Mouse (Mus musculus) forebrain, embryonic 13.5 days (tissue): ENCODE measurements at regions not wholly inside any gene's neighbourhood (a gene's known extent, or its start where the extent isn't known, plus 50 kb on each side); places are given as distances from the start of the nearest gene placed in this dataset.

Experiments used
- ATAC-seq: fragments of 200-750 bp; cut with Nextera tagmentation; 2 replicates; pipeline ENCODE4 v1.8.0; 2017
- H3K27ac ChIP-seq: fragments of 300-500 bp; sonication (generic); 2 replicates; pipeline ENCODE4 v1.5.1; 2015; ENCODE audit warnings: inconsistent platforms, mild to moderate bottlenecking, moderate library complexity
- H3K27me3 ChIP-seq: fragments of 300-500 bp; sonication (generic); 2 replicates; pipeline ENCODE4 v1.6.1; 2015; ENCODE audit warnings: mild to moderate bottlenecking, inconsistent platforms
- H3K36me3 ChIP-seq: fragments of 300-500 bp; sonication (generic); 2 replicates; pipeline ENCODE4 v1.6.1; 2015; ENCODE audit warnings: mild to moderate bottlenecking, inconsistent platforms; ENCODE audit not compliant: poor library complexity, severe bottlenecking
- H3K4me1 ChIP-seq: fragments of 300-500 bp; sonication (generic); 2 replicates; pipeline ENCODE4 v1.6.1; 2015; ENCODE audit warnings: inconsistent platforms
- H3K4me2 ChIP-seq: fragments of 300-500 bp; sonication (generic); 2 replicates; pipeline ENCODE4 v1.6.1; 2015; ENCODE audit warnings: inconsistent platforms, mild to moderate bottlenecking, moderate library complexity
- H3K4me3 ChIP-seq: fragments of 300-500 bp; sonication (generic); 2 replicates; pipeline ENCODE4 v1.5.1; 2015; ENCODE audit warnings: mild to moderate bottlenecking, inconsistent platforms
- H3K9ac ChIP-seq: fragments of 300-500 bp; sonication (generic); 2 replicates; pipeline ENCODE4 v1.6.1; 2015; ENCODE audit warnings: mild to moderate bottlenecking, inconsistent platforms
- H3K9me3 ChIP-seq: fragments of 300-500 bp; sonication (generic); replicated peaks from 2 replicates; pipeline ENCODE4 v1.6.1; 2016; ENCODE audit warnings: inconsistent platforms
- WGBS: fragments of 180-500 bp; shearing (Covaris S2); methylation state at CpG from one replicate; pipeline ENCODE4 v1.1.7; 2015; 5-methylcytosine and 5-hydroxymethylcytosine counted together

GRCm38 (mm10) chr7:136457171-136457570, 437.2 kb upstream of the Mgmt start:
- H3K27ac ChIP-seq, result no peak overlapping the region
- peaks cover 4% of the 10 kb centered on the region; the same call in 1 of the 2 replicates for H3K27me3 ChIP-seq
- ATAC-seq, result no peak
- no peaks in the 10 kb centered on the region for H3K9me3 ChIP-seq
- no peak overlapping the region for H3K9ac ChIP-seq
- 64% methylated on average over 7 of the region's 7 CpGs for WGBS
- H3K4me1 ChIP-seq, result no peaks in the 10 kb centered on the region
- no peaks in the 10 kb centered on the region for H3K36me3 ChIP-seq
- no peak overlapping the region for H3K4me2 ChIP-seq
- H3K4me3 ChIP-seq, result no peak overlapping the region

GRCm38 (mm10) chr7:136457867-136458448, 436.5 kb upstream of the Mgmt start:
- no peak overlapping the region for H3K9ac ChIP-seq
- peaks cover 4% of the 10 kb centered on the region; the same call in 1 of the 2 replicates for H3K27me3 ChIP-seq
- H3K9me3 ChIP-seq, result no peaks in the 10 kb centered on the region
- H3K36me3 ChIP-seq, result no peaks in the 10 kb centered on the region
- WGBS, result 94% methylated on average over 10 of the region's 10 CpGs
- no peak overlapping the region for H3K4me3 ChIP-seq
- H3K4me1 ChIP-seq, result no peaks in the 10 kb centered on the region
- H3K27ac ChIP-seq, result no peak overlapping the region
- H3K4me2 ChIP-seq, result no peak overlapping the region
- ATAC-seq, result no peak

DNA sequence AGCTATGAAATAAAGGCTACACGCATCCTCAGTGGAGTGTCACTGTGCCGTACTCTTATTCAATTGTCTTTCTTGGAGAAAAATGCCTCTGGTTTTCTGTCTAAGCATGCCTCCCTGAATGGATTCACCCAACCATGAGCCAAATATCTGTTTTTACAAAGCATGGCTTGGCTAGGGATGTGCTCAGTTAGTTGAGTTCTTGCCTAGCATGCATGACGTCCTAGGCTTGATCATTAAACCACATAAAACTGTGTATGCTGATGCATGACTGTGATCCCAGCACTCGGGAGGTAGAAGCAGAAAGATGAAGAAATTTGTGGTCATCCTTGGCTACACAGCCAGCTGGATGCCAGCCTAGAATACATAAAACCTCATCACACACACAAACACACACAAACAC, 417.3 kb upstream of the Mgmt start:
- Histone ChIP-seq H3K4me2 (no peak overlapping the region), H3K9me3 (no peaks in the 10 kb centered on the region), H3K4me3 (no peak overlapping the region), H3K27me3 (peaks cover 28% of the 10 kb centered on the region), H3K27ac (no peak overlapping the region), H3K4me1 (no peaks in the 10 kb centered on the region), H3K36me3 (no peaks in the 10 kb centered on the region), H3K9ac (no peak overlapping the region)
- no peak for ATAC-seq
- WGBS, result 76% methylated on average over 4 of the region's 4 CpGs

- H3K27me3 ChIP-seq, result peaks cover 62% of the 10 kb centered on the region
- H3K4me2 ChIP-seq, result no peak overlapping the region
- no peak overlapping the region for H3K27ac ChIP-seq
- H3K4me1 ChIP-seq, result peaks cover 6% of the 10 kb centered on the region; the same call in 1 of the 2 replicates
- H3K36me3 ChIP-seq, result no peaks in the 10 kb centered on the region
- no peak overlapping the region for H3K9ac ChIP-seq
- H3K4me3 ChIP-seq, result no peak overlapping the region
- WGBS, result 56% methylated on average over 13 of the region's 13 CpGs
- H3K9me3 ChIP-seq, result no peaks in the 10 kb centered on the region
- no peak for ATAC-seq
Observed at GRCm38 (mm10) chr7:136480641-136481202, 413.7 kb upstream of the Mgmt start.

- Histone ChIP-seq H3K9ac (no peak overlapping the region), H3K27me3 (peaks cover 86% of the 10 kb centered on the region), H3K4me2 (no peak overlapping the region), H3K4me3 (no peak overlapping the region), H3K36me3 (no peaks in the 10 kb centered on the region), H3K4me1 (peaks cover 8% of the 10 kb centered on the region; the same call in 1 of the 2 replicates), H3K27ac (no peak overlapping the region), H3K9me3 (no peaks in the 10 kb centered on the region)
- ATAC-seq, result no peak
Observed at GRCm38 (mm10) chr7:136483237-136483636, 411.2 kb upstream of the Mgmt start.

DNA sequence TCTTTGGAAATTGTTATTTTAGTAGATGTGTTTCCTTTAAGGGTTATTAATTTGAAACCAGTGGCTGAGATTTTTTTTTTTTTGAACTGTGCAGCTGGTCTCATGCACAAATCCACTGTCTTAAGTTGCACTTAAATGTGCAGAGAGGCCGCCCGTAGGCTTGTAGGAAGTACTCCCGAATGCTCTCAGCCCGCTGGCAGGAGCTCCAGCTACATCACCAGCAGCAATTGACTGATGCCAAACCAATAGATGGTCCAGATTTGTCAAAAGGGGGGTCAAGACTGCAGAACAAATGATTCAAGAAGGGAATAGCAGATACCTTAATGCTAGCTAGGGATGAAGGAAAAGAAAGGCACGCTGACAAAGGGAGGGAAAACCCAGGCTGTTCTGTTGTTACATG, 406.9 kb upstream of the Mgmt start:
- H3K4me1 ChIP-seq, result peaks cover 29% of the 10 kb centered on the region
- 21% methylated on average over 5 of the region's 5 CpGs for WGBS
- ATAC-seq, result no peak
- no peak overlapping the region for H3K4me3 ChIP-seq
- H3K9ac ChIP-seq, result no peak overlapping the region
- no peaks in the 10 kb centered on the region for H3K9me3 ChIP-seq
- no peaks in the 10 kb centered on the region for H3K36me3 ChIP-seq
- no peak overlapping the region for H3K4me2 ChIP-seq
- H3K27ac ChIP-seq, result no peak overlapping the region
- peaks cover 93% of the 10 kb centered on the region for H3K27me3 ChIP-seq

- ATAC-seq, result no peak
- Histone ChIP-seq H3K9me3 (no peaks in the 10 kb centered on the region), H3K27ac (no peak overlapping the region), H3K4me3 (no peak overlapping the region), H3K4me1 (peaks cover 51% of the 10 kb centered on the region), H3K4me2 (no peak overlapping the region), H3K9ac (no peak overlapping the region), H3K27me3 (peaks cover 89% of the 10 kb centered on the region), H3K36me3 (no peaks in the 10 kb centered on the region)
- 70% methylated on average over 3 of the region's 3 CpGs for WGBS
Observed at GRCm38 (mm10) chr7:136494862-136495261, 399.6 kb upstream of the Mgmt start.

DNA sequence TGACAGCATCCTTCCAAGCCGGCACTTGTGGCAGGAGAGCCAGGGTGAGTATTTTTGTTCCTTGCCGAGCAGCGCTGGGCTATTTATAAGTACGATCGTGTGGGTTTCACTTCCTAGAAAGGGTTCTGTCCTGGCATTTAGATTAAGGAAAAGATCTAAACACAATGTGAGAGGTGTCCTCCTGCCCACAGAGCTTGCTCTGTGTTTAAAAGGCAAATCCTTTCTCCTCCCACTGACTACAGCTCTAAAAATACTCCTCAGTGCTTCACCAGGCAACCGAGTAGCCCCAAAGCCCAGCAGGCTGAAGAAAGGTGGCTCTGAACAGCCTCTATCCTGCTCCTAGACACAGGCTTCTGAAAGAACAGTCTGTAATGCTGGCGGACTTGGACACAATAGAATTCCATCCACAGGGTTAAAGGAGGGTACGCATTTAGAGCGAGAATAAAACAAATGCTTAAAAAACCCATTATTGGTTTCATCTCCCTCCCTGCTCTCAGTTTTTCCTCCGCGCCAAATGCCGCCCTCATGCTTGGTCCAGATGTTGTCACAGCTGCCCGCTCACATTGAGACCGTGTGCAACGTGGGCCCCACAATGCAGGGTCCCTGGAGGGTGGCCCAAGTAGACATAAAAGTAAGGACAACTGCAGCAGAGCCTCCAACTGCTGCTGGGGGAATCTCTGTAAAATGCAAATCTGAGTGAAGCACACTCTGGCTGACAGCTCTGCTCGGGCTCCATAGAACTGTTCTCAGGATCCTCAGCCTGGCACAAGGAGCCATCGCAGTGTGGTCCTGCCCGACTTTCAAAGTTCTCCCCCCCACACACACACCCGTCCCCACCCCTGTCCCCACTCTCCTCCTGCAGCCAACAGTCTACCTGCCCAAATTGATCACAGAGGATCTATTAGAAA, 397.8 kb upstream of the Mgmt start:
- WGBS, result 27% methylated on average over 19 of the region's 19 CpGs
- no peak for ATAC-seq
- H3K27me3 ChIP-seq, result peaks cover 80% of the 10 kb centered on the region
- no peaks in the 10 kb centered on the region for H3K36me3 ChIP-seq
- H3K9me3 ChIP-seq, result no peaks in the 10 kb centered on the region
- H3K27ac ChIP-seq, result no peak overlapping the region
- H3K4me3 ChIP-seq, result no peak overlapping the region
- H3K9ac ChIP-seq, result no peak overlapping the region
- peak overlapping the region; percentile 36 for H3K4me2 ChIP-seq
- peaks cover 51% of the 10 kb centered on the region for H3K4me1 ChIP-seq

DNA sequence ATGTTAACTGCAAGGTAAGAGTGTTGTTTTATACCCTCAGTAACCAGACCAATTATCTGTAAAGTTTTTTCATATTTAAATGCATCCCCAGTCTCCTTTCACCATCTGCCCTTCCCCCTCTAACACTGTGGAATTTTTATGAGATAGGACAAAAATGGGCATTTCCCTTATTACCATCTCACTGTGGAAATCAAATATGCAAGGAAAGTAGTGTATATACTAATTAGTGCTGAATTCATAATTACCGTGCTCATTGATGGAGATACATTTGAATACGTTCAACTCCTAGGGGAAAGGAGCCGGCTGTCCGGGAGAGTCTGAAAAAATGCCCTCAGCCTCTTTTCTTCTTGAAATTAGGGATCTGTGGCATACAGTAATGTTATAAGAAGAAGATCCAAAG, 394.4 kb upstream of the Mgmt start:
- H3K9me3 ChIP-seq, result no peaks in the 10 kb centered on the region
- peaks cover 64% of the 10 kb centered on the region for H3K4me1 ChIP-seq
- WGBS, result 18% methylated on average over 4 of the region's 4 CpGs
- peak; percentile 79 for ATAC-seq
- no peak overlapping the region for H3K9ac ChIP-seq
- H3K36me3 ChIP-seq, result no peaks in the 10 kb centered on the region
- H3K27me3 ChIP-seq, result peaks cover 72% of the 10 kb centered on the region
- H3K27ac ChIP-seq, result no peak overlapping the region
- H3K4me3 ChIP-seq, result no peak overlapping the region
- peak overlapping the region; percentile 8 for H3K4me2 ChIP-seq

- Histone ChIP-seq H3K4me3 (no peak overlapping the region), H3K9ac (no peak overlapping the region), H3K27me3 (peaks cover 63% of the 10 kb centered on the region), H3K27ac (no peak overlapping the region), H3K4me2 (no peak overlapping the region), H3K4me1 (peaks cover 60% of the 10 kb centered on the region), H3K36me3 (no peaks in the 10 kb centered on the region), H3K9me3 (no peaks in the 10 kb centered on the region)
- 83% methylated on average over 7 of the region's 7 CpGs for WGBS
- no peak for ATAC-seq
Observed at GRCm38 (mm10) chr7:136501094-136501493, 393.3 kb upstream of the Mgmt start.

- H3K4me3 ChIP-seq, result no peak overlapping the region
- no peak for ATAC-seq
- no peaks in the 10 kb centered on the region for H3K9me3 ChIP-seq
- H3K27ac ChIP-seq, result no peak overlapping the region
- peaks cover 49% of the 10 kb centered on the region for H3K4me1 ChIP-seq
- 70% methylated on average over 32 of the region's 32 CpGs for WGBS
- no peak overlapping the region for H3K9ac ChIP-seq
- H3K27me3 ChIP-seq, result peaks cover 52% of the 10 kb centered on the region
- no peaks in the 10 kb centered on the region for H3K36me3 ChIP-seq
- H3K4me2 ChIP-seq, result no peak overlapping the region
Observed at GRCm38 (mm10) chr7:136501855-136502847, 392.3 kb upstream of the Mgmt start.
